Mouse (Mus musculus) cerebellum, adult 18-20 months (tissue): ENCODE data around the gene Usp1.

Source experiments
- DNase-seq, 2 experiments: peaks; one replicate each; pipeline ENCODE4 v3.0.0; 2021

The Usp1 gene

DNA sequence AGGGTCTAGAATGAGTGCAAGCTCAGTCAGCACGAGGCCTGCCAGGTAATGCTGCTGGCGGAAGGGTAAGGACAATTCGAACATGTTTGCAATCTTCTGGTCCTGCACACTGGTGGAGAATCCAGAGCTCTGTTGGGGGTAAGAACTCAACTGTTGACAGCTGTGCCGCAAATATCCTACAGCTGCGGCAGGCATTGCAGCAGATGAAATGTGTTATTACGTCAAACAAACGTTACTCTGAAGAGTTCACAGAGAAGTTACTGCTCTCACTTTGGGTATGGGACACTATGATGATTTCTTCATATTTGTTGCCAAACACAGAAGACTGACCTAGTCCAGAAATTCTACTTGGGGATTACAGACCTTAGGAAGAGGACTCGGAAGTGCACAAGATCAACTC is 61.1 kb downstream of the Usp1 start:
- DNase-seq, result no peak
